ENCODE assay signal across 12 mouse cellular contexts in the genomic region with DNA sequence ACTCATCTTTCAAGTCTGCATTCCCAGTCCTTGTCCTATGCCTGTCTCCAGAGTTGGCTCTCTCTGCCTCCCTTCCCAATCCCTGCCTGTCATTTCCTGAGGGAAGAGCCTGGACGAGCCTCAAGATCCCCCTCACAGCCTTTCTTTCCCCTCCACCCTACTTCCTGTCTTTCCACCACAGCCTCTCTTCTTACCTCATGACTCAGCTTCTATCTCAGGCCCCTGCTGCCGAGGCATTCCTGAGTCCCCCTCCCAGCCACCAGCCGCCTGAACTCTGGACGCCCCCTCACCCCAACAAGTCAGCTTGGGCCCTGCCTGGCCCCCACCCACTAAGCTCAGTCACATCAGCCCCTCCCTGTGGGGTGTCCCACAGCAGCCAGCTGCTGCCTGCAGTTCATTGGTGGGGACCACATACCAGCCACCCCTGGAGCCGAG.
A peak's percentile ranks its signal among the peaks of the same experiment; 100 is the strongest.
DNase-seq lines count a peak whose midpoint lies in the region; ATAC-seq and TF ChIP-seq lines count a peak whose summit lies in the region.
"Had no signal": no experiment of that assay in that cellular context is flagged by ENCODE, and none has a peak within 500 bp of the region (broad histone marks: within the 10 kb centered on the region; RNA-seq: fewer than 3 reads in every experiment).

No protein-coding gene starts in this region.

- H3K27me3 ChIP-seq in forebrain, embryonic 10.5 days (ENCODE audit: poor library complexity, severe bottlenecking), result peaks cover 97% of the 10 kb centered on the region
- no peaks in the 10 kb centered on the region for H3K27me3 ChIP-seq in forebrain, embryonic 15.5 days
- no peaks in the 10 kb centered on the region for H3K27me3 ChIP-seq in lung, embryonic 14.5 days (ENCODE audit: insufficient read depth, low read length)
- no peaks in the 10 kb centered on the region for H3K27me3 ChIP-seq in stomach, embryonic 14.5 days (ENCODE audit: control insufficient read depth, insufficient read depth, low read length)

- TF ChIP-seq POLR2A in lung, adult 2 months (IDR thresholded peaks at IDR 0.05; ENCODE audit: borderline replicate concordance, extremely low read depth, low read depth, low read length), result no peak

- no peak overlapping the region for H3K4me3 ChIP-seq in forebrain, embryonic 10.5 days
- H3K4me3 ChIP-seq in forebrain, embryonic 15.5 days, result no peak overlapping the region
- no peak overlapping the region for H3K4me3 ChIP-seq in lung, embryonic 14.5 days (ENCODE audit: low read depth, low read length)
- H3K4me3 ChIP-seq in lung, adult 2 months (replicated peaks; ENCODE audit: extremely low read depth, low read depth, low read length), result no peak overlapping the region
- no peak overlapping the region for H3K4me3 ChIP-seq in stomach, embryonic 14.5 days (ENCODE audit: low read depth, low read length)
- H3K4me3 ChIP-seq: hindbrain, embryonic 15.5 days; limb, embryonic 15.5 days had no signal

- H3K4me2 ChIP-seq in forebrain, embryonic 15.5 days (replicated peaks), result no peak overlapping the region
- no peak overlapping the region for H3K4me2 ChIP-seq in lung, embryonic 14.5 days
- no peak overlapping the region for H3K4me2 ChIP-seq in stomach, embryonic 14.5 days (replicated peaks; ENCODE audit: low read depth, low read length)
- H3K4me2 ChIP-seq: hindbrain, embryonic 15.5 days; limb, embryonic 15.5 days had no signal

- no peaks in the 10 kb centered on the region for H3K36me3 ChIP-seq in forebrain, embryonic 10.5 days (replicated peaks)
- no peaks in the 10 kb centered on the region for H3K36me3 ChIP-seq in forebrain, embryonic 15.5 days
- H3K36me3 ChIP-seq in lung, embryonic 14.5 days (ENCODE audit: insufficient read depth), result no peaks in the 10 kb centered on the region
- no peaks in the 10 kb centered on the region for H3K36me3 ChIP-seq in stomach, embryonic 14.5 days (ENCODE audit: control insufficient read depth, insufficient read depth, low read length)
- H3K36me3 ChIP-seq: hindbrain, embryonic 15.5 days; limb, embryonic 15.5 days had no signal

- 59% methylated on average over 5 of the region's 5 CpGs for WGBS in forebrain, embryonic 10.5 days
- WGBS in forebrain, embryonic 15.5 days, result 62% methylated on average over 5 of the region's 5 CpGs
- WGBS in lung, embryonic 14.5 days, result 25% methylated on average over 5 of the region's 5 CpGs
- WGBS in lung, adult 2 months, result 49% methylated on average over 5 of the region's 5 CpGs
- 21% methylated on average over 5 of the region's 5 CpGs for WGBS in stomach, embryonic 14.5 days

- no peaks in the 10 kb centered on the region for H3K9me3 ChIP-seq in forebrain, embryonic 10.5 days
- H3K9me3 ChIP-seq in forebrain, embryonic 15.5 days, result no peaks in the 10 kb centered on the region
- H3K9me3 ChIP-seq in lung, embryonic 14.5 days (ENCODE audit: low read depth, low read length), result no peaks in the 10 kb centered on the region
- H3K9me3 ChIP-seq in stomach, embryonic 14.5 days (ENCODE audit: control insufficient read depth, low read depth, low read length), result no peaks in the 10 kb centered on the region
- H3K9me3 ChIP-seq: hindbrain, embryonic 15.5 days; limb, embryonic 15.5 days had no signal

- H3K9ac ChIP-seq in forebrain, embryonic 15.5 days (replicated peaks), result no peak overlapping the region
- no peak overlapping the region for H3K9ac ChIP-seq in lung, embryonic 14.5 days
- H3K9ac ChIP-seq in stomach, embryonic 14.5 days (replicated peaks; ENCODE audit: low read depth, low read length), result no peak overlapping the region
- H3K9ac ChIP-seq: hindbrain, embryonic 15.5 days; limb, embryonic 15.5 days had no signal

- no peak for TF ChIP-seq CTCF in lung, embryonic 14.5 days (IDR thresholded peaks at IDR 0.05; ENCODE audit: low read depth)
- no peak for TF ChIP-seq CTCF in lung, adult 2 months (IDR thresholded peaks at IDR 0.05; ENCODE audit: insufficient read depth, low read length)

- no peak for ATAC-seq in forebrain, embryonic 15.5 days (replicated peaks)
- ATAC-seq in lung, embryonic 14.5 days (ENCODE audit: insufficient read depth), result peak; percentile 85
- peak; percentile 57; the same call in 1 of the 2 replicates for ATAC-seq in stomach, embryonic 14.5 days (ENCODE audit: insufficient number of reproducible peaks, insufficient read depth, low FRiP score, low read depth)
- no peak for ATAC-seq in cerebellum, adult (ENCODE audit: insufficient number of reproducible peaks, low FRiP score, low TSS enrichment)

- DNase-seq in forebrain, embryonic 10.5 days (ENCODE audit: extremely low spot score, low spot score), result no peak
- peak; percentile 58 for DNase-seq in lung, embryonic 14.5 days
- DNase-seq in lung, adult 2 months, result no peak
- peak; percentile 18 for DNase-seq in kidney, postnatal 14 days
- no peak for DNase-seq in thymus, postnatal 36 days
- DNase-seq: cerebellum, adult 9-11 months; gastrocnemius, postnatal 10 days had no signal

- peak overlapping the region; percentile 30; the same call in 1 of the 2 replicates for H3K27ac ChIP-seq in forebrain, embryonic 10.5 days
- no peak overlapping the region for H3K27ac ChIP-seq in forebrain, embryonic 15.5 days (replicated peaks)
- peak overlapping the region; percentile 69 for H3K27ac ChIP-seq in lung, embryonic 14.5 days (ENCODE audit: low read depth)
- H3K27ac ChIP-seq in stomach, embryonic 14.5 days (ENCODE audit: low read length), result no peak overlapping the region; the same call in 1 of the 2 replicates
- H3K27ac ChIP-seq: hindbrain, embryonic 15.5 days; limb, embryonic 15.5 days had no signal

- peaks cover 6% of the 10 kb centered on the region; the same call in 1 of the 2 replicates for H3K4me1 ChIP-seq in forebrain, embryonic 10.5 days
- no peaks in the 10 kb centered on the region for H3K4me1 ChIP-seq in forebrain, embryonic 15.5 days
- no peaks in the 10 kb centered on the region for H3K4me1 ChIP-seq in lung, embryonic 14.5 days (ENCODE audit: insufficient read depth)
- peaks cover 3% of the 10 kb centered on the region for H3K4me1 ChIP-seq in lung, adult 2 months (ENCODE audit: control insufficient read depth, insufficient read depth, low read length)
- H3K4me1 ChIP-seq in stomach, embryonic 14.5 days (ENCODE audit: control insufficient read depth, insufficient read depth, low read length), result no peaks in the 10 kb centered on the region
- H3K4me1 ChIP-seq: hindbrain, embryonic 15.5 days had no signal

Comparison
In these comparisons a context has a peak if more than half of its experiments do, and no peak if none do; other contexts are left out.
1. DNase-seq: peak in lung, embryonic 14.5 days (single experiment) and kidney, postnatal 14 days (single experiment); none in forebrain, embryonic 10.5 days (single experiment), lung, adult 2 months (single experiment) and thymus, postnatal 36 days (0 of 2).
2. H3K27ac ChIP-seq: peak in forebrain, embryonic 10.5 days (single experiment) and lung, embryonic 14.5 days (single experiment); none in forebrain, embryonic 15.5 days (single experiment) and stomach, embryonic 14.5 days (single experiment).
3. ATAC-seq: peak in lung, embryonic 14.5 days (single experiment) and stomach, embryonic 14.5 days (single experiment); none in forebrain, embryonic 15.5 days (single experiment) and cerebellum, adult (single experiment).